Mouse (Mus musculus): Measurements from ENCODE around the gene Ptrh1. TPM values are rescaled to one million over a fixed set of nuclear protein-coding genes. Genes with fewer than 3 reads are reported as not detected.

The Ptrh1 gene
- total and polyA plus RNA-seq, 3 experiments = 1.4 to 9.2 (median 4.6) TPM

GRCm38 (mm10) chr2:32779131-32779530 is 3.5 kb downstream of the Ptrh1 start:
- peaks cover 0 to 23% of the 10 kb centered on the region in 2 experiments for H3K36me3 ChIP-seq (replicated peaks in 1 of 2; ENCODE audit: control insufficient read depth in 1 of 2, insufficient read depth in 1 of 2, low read length in 1 of 2)
- no peak overlapping the region for H3K27ac ChIP-seq (ENCODE audit: insufficient read depth, low read depth)
- H3K27me3 ChIP-seq (replicated peaks) = peaks cover 3% of the 10 kb centered on the region
- in situ Hi-C loops (cut with MboI; ENCODE audit: low pct_ligation_motif_present, low pct_unique_long_range_greater_than_20kb, low sequenced_read_pairs) (loop anchor here (5.0 to 10.0 kb wide), 2 partner anchors 73 to 156 kb away; no protein-coding TSS in a partner anchor), dilution Hi-C loops (cut with MboI; ENCODE audit: extremely low pct_ligation_motif_present, extremely low pct_unique_long_range_greater_than_20kb, low sequenced_read_pairs) (no loop called here)
- no peak overlapping the region for H3K4me2 ChIP-seq (ENCODE audit: insufficient read depth, low read depth, poor library complexity, severe bottlenecking)
- H3K79me2 ChIP-seq (replicated peaks; ENCODE audit: control insufficient read depth, extremely low read depth, insufficient read depth, poor library complexity, severe bottlenecking) = no peaks in the 10 kb centered on the region
- H3K9me3 ChIP-seq (replicated peaks; ENCODE audit: low read length) = no peaks in the 10 kb centered on the region
- TF ChIP-seq MAFK (IDR thresholded peaks at IDR 0.05; ENCODE audit: insufficient replicate concordance, low read length) = no peak
- TF ChIP-seq SMC3 (IDR thresholded peaks at IDR 0.05; ENCODE audit: low read depth, low read length) = peak; percentile 50
- no peak for TF ChIP-seq JUND (conservative IDR thresholded peaks at IDR 0.05; ENCODE audit: low read depth, low read length)
- no peak for TF ChIP-seq MEF2A (IDR thresholded peaks at IDR 0.05; ENCODE audit: borderline replicate concordance, low read depth, low read length)
- peak; percentile 60 for TF ChIP-seq RAD21 (IDR thresholded peaks at IDR 0.05; ENCODE audit: low read depth, low read length)
- TF ChIP-seq JUN (IDR thresholded peaks at IDR 0.05; ENCODE audit: insufficient read depth, low read depth, low read length) = no peak
- peak; percentile 13 to 67; a peak in 2 of 4 replicates for TF ChIP-seq CTCF (conservative IDR thresholded peaks at IDR 0.05 in 1 of 2, IDR thresholded peaks at IDR 0.05 in 1 of 2; ENCODE audit: low read depth in 2 of 2, low read length in 2 of 2)
- peak; percentile 31 for DNase-seq (ENCODE audit: extremely low read depth)
- H3K9ac ChIP-seq (ENCODE audit: insufficient read depth, low read depth) = no peak overlapping the region
- H3K4me1 ChIP-seq (ENCODE audit: control insufficient read depth in 1 of 2, insufficient read depth in 2 of 2) = peaks cover 6 to 41% of the 10 kb centered on the region in 2 experiments
- H3K4me3 ChIP-seq (replicated peaks in 1 of 3; ENCODE audit: low read depth in 2 of 3, low read length in 2 of 3, poor library complexity in 1 of 3) = no peak overlapping the region

- TF ChIP-seq MAZ (IDR thresholded peaks at IDR 0.05; ENCODE audit: low read depth, low read length) (no peak), ETS1 (conservative IDR thresholded peaks at IDR 0.05; ENCODE audit: low read depth, low read length) (no peak), RAD21 (IDR thresholded peaks at IDR 0.05; ENCODE audit: low read depth, low read length) (no peak), PAX5 (IDR thresholded peaks at IDR 0.05; ENCODE audit: low read length) (no peak), USF2 (conservative IDR thresholded peaks at IDR 0.05; ENCODE audit: low read depth, low read length) (no peak), ZKSCAN1 (IDR thresholded peaks at IDR 0.05; ENCODE audit: borderline replicate concordance, low read depth, low read length) (no peak), IRF4 (IDR thresholded peaks at IDR 0.05; ENCODE audit: low read depth, low read length) (no peak)
Observed at GRCm38 (mm10) chr2:32779714-32780113, 4.1 kb downstream of the Ptrh1 start.

GRCm38 (mm10) chr2:32781710-32782109 is 6.1 kb downstream of the Ptrh1 start:
- in situ Hi-C loops (cut with MboI; ENCODE audit: low pct_ligation_motif_present, low pct_unique_long_range_greater_than_20kb, low sequenced_read_pairs) = no loop called here

More at GRCm38 (mm10) chr2:32779714-32780113, 4.1 kb downstream of the Ptrh1 start:
- no peak for DNase-seq (ENCODE audit: extremely low read depth)
- H3K4me1 ChIP-seq (ENCODE audit: control insufficient read depth in 1 of 2, insufficient read depth in 2 of 2) = peaks cover 6 to 43% of the 10 kb centered on the region in 2 experiments
- no peak overlapping the region for H3K27ac ChIP-seq (ENCODE audit: insufficient read depth, low read depth)
- H3K79me2 ChIP-seq (replicated peaks; ENCODE audit: control insufficient read depth, extremely low read depth, insufficient read depth, poor library complexity, severe bottlenecking) = no peaks in the 10 kb centered on the region
- no peak overlapping the region for H3K4me3 ChIP-seq (replicated peaks in 1 of 3; ENCODE audit: low read depth in 2 of 3, low read length in 2 of 3, poor library complexity in 1 of 3)
- dilution Hi-C loops (cut with MboI; ENCODE audit: extremely low pct_ligation_motif_present, extremely low pct_unique_long_range_greater_than_20kb, low sequenced_read_pairs) = no loop called here
- in situ Hi-C loops (cut with MboI; ENCODE audit: low pct_ligation_motif_present, low pct_unique_long_range_greater_than_20kb, low sequenced_read_pairs) = loop anchor here (5.0 to 10.0 kb wide), 2 partner anchors 73 to 155 kb away; no protein-coding TSS in a partner anchor
- H3K36me3 ChIP-seq (replicated peaks in 1 of 2; ENCODE audit: control insufficient read depth in 1 of 2, insufficient read depth in 1 of 2, low read length in 1 of 2) = peaks cover 0 to 23% of the 10 kb centered on the region in 2 experiments
- H3K9me3 ChIP-seq (replicated peaks; ENCODE audit: low read length) = no peaks in the 10 kb centered on the region
- no peak overlapping the region for H3K4me2 ChIP-seq (ENCODE audit: insufficient read depth, low read depth, poor library complexity, severe bottlenecking)
- no peaks in the 10 kb centered on the region for H3K27me3 ChIP-seq (replicated peaks)
- no peak overlapping the region for H3K9ac ChIP-seq (ENCODE audit: insufficient read depth, low read depth)

More at GRCm38 (mm10) chr2:32781710-32782109, 6.1 kb downstream of the Ptrh1 start:
- no peak overlapping the region for H3K27ac ChIP-seq (ENCODE audit: insufficient read depth, low read depth)
- no peaks in the 10 kb centered on the region for H3K9me3 ChIP-seq (replicated peaks; ENCODE audit: low read length)
- no peaks in the 10 kb centered on the region for H3K79me2 ChIP-seq (replicated peaks; ENCODE audit: control insufficient read depth, extremely low read depth, insufficient read depth, poor library complexity, severe bottlenecking)
- no peak overlapping the region for H3K4me2 ChIP-seq (ENCODE audit: insufficient read depth, low read depth, poor library complexity, severe bottlenecking)
- dilution Hi-C loops (cut with MboI; ENCODE audit: extremely low pct_ligation_motif_present, extremely low pct_unique_long_range_greater_than_20kb, low sequenced_read_pairs) = no loop called here
- TF ChIP-seq JUND (conservative IDR thresholded peaks at IDR 0.05; ENCODE audit: low read depth, low read length) = no peak
- 0 out of 4 replicates have a peak, but pooled peaks of 1 of the 2 experiments have one; percentile 0 for TF ChIP-seq CTCF (conservative IDR thresholded peaks at IDR 0.05 in 1 of 2, IDR thresholded peaks at IDR 0.05 in 1 of 2; ENCODE audit: low read depth in 2 of 2, low read length in 2 of 2)
- H3K9ac ChIP-seq (ENCODE audit: insufficient read depth, low read depth) = no peak overlapping the region
- H3K4me3 ChIP-seq (replicated peaks in 1 of 3; ENCODE audit: low read depth in 2 of 3, low read length in 2 of 3, poor library complexity in 1 of 3) = no peak overlapping the region
- DNase-seq (ENCODE audit: extremely low read depth) = no peak
- peaks cover 0 to 38% of the 10 kb centered on the region in 2 experiments; a peak in 2 of 4 replicates for H3K4me1 ChIP-seq (ENCODE audit: control insufficient read depth in 1 of 2, insufficient read depth in 2 of 2)
- peaks cover 0 to 23% of the 10 kb centered on the region in 2 experiments for H3K36me3 ChIP-seq (replicated peaks in 1 of 2; ENCODE audit: control insufficient read depth in 1 of 2, insufficient read depth in 1 of 2, low read length in 1 of 2)
- H3K27me3 ChIP-seq (replicated peaks) = no peaks in the 10 kb centered on the region

Measured in CH12.LX (cell line).